Mouse (Mus musculus) forebrain, embryonic 13.5 days (tissue): Measurements from ENCODE around the gene Man2b2. TPM values are rescaled to one million over a fixed set of nuclear protein-coding genes. Genes with fewer than 3 reads are reported as not detected.

Source experiments
- ATAC-seq: fragments of 200-750 bp; cut with Nextera tagmentation; 2 replicates; pipeline ENCODE4 v1.8.0; 2017
- H3K27ac ChIP-seq: fragments of 300-500 bp; sonication (generic); 2 replicates; pipeline ENCODE4 v1.5.1; 2015; ENCODE audit warnings: inconsistent platforms, mild to moderate bottlenecking, moderate library complexity
- H3K27me3 ChIP-seq: fragments of 300-500 bp; sonication (generic); 2 replicates; pipeline ENCODE4 v1.6.1; 2015; ENCODE audit warnings: mild to moderate bottlenecking, inconsistent platforms
- H3K36me3 ChIP-seq: fragments of 300-500 bp; sonication (generic); 2 replicates; pipeline ENCODE4 v1.6.1; 2015; ENCODE audit warnings: mild to moderate bottlenecking, inconsistent platforms; ENCODE audit not compliant: poor library complexity, severe bottlenecking
- H3K4me1 ChIP-seq: fragments of 300-500 bp; sonication (generic); 2 replicates; pipeline ENCODE4 v1.6.1; 2015; ENCODE audit warnings: inconsistent platforms
- H3K4me2 ChIP-seq: fragments of 300-500 bp; sonication (generic); 2 replicates; pipeline ENCODE4 v1.6.1; 2015; ENCODE audit warnings: inconsistent platforms, mild to moderate bottlenecking, moderate library complexity
- H3K4me3 ChIP-seq: fragments of 300-500 bp; sonication (generic); 2 replicates; pipeline ENCODE4 v1.5.1; 2015; ENCODE audit warnings: mild to moderate bottlenecking, inconsistent platforms
- H3K9ac ChIP-seq: fragments of 300-500 bp; sonication (generic); 2 replicates; pipeline ENCODE4 v1.6.1; 2015; ENCODE audit warnings: mild to moderate bottlenecking, inconsistent platforms
- H3K9me3 ChIP-seq: fragments of 300-500 bp; sonication (generic); replicated peaks from 2 replicates; pipeline ENCODE4 v1.6.1; 2016; ENCODE audit warnings: inconsistent platforms
- WGBS: fragments of 180-500 bp; shearing (Covaris S2); methylation state at CpG from one replicate; pipeline ENCODE4 v1.1.7; 2015; 5-methylcytosine and 5-hydroxymethylcytosine counted together
- polyA plus RNA-seq: library from polyadenylated mRNA; unstranded; fragments of >200 nt; fragmentation: Nextera tagmentation; extraction: Ambion mirVana; gene quantifications from 2 replicates; pipeline ENCODE4 v1.2.1, GENCODE M21; 2015

Gene Man2b2
- polyA plus RNA-seq, 1 experiment from 2014 or later, result 5.8 TPM

- H3K9ac ChIP-seq, result no peak overlapping the region
- no peak overlapping the region for H3K4me3 ChIP-seq
- H3K27me3 ChIP-seq, result no peaks in the 10 kb centered on the region
- WGBS, result 90% methylated on average over 9 of the region's 9 CpGs
- H3K27ac ChIP-seq, result no peak overlapping the region
- H3K4me1 ChIP-seq, result peaks cover 10% of the 10 kb centered on the region
- peaks cover 23% of the 10 kb centered on the region for H3K36me3 ChIP-seq
- no peak for ATAC-seq
- no peak overlapping the region for H3K4me2 ChIP-seq
- no peaks in the 10 kb centered on the region for H3K9me3 ChIP-seq
Observed at GRCm38 (mm10) chr5:36791861-36792260, 38.6 kb downstream of the Man2b2 start.

- Histone ChIP-seq H3K9ac (no peak overlapping the region), H3K4me2 (no peak overlapping the region), H3K27me3 (no peaks in the 10 kb centered on the region), H3K4me1 (no peaks in the 10 kb centered on the region), H3K36me3 (no peaks in the 10 kb centered on the region), H3K27ac (no peak overlapping the region), H3K4me3 (no peak overlapping the region), H3K9me3 (peaks cover 5% of the 10 kb centered on the region; the same call in 1 of the 2 replicates)
- WGBS, result 92% methylated on average over 5 of the region's 5 CpGs
- ATAC-seq, result no peak
Observed at GRCm38 (mm10) chr5:36786052-36786451, 44.4 kb downstream of the Man2b2 start.

DNA sequence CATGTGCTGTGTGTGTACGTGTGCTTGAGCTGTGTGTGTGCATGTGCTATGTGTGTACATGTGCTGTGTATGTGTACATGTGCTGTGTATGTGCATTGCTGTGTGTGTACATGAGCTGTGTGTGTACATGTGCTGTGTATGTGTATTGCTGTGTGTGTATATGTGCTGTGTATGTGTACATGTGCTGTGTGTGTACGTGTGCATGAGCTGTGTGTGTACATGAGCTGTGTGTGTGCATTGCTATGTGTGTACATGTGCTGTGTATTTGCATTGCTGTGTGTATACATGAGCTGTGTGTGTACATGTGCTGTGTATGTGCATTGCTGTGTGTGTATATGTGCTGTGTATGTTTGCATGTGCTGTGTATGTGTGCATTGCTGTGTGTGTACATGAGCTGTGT, 50.9 kb downstream of the Man2b2 start:
- no peaks in the 10 kb centered on the region for H3K36me3 ChIP-seq
- H3K9me3 ChIP-seq, result 0 out of 2 replicates have a peak, but pooled peaks cover 2% of the 10 kb centered on the region
- no peak overlapping the region for H3K4me2 ChIP-seq
- no peak overlapping the region for H3K4me3 ChIP-seq
- ATAC-seq, result no peak
- H3K9ac ChIP-seq, result no peak overlapping the region
- 88% methylated on average over 2 of the region's 2 CpGs for WGBS
- H3K4me1 ChIP-seq, result no peaks in the 10 kb centered on the region
- no peaks in the 10 kb centered on the region for H3K27me3 ChIP-seq
- no peak overlapping the region for H3K27ac ChIP-seq

DNA sequence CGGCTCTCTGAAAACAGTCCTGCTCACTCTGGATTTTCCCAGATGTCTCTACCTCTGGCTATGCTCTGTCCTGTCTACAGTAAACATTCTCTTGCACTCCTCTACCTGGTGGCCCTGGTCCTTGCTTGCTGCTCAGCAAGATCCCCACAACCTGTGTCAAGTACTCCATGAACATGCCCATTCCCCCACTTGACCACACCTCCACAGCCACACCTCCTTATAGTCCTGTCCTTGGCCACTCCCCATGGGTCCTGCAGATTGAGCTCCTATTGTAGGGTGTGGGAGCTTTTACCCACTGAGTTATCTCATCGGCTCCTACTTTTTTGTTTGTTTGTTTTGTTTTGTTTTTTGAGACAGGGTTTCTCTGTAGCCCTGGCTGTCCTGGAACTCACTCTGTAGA, 51.6 kb downstream of the Man2b2 start:
- Histone ChIP-seq H3K9ac (no peak overlapping the region), H3K9me3 (0 out of 2 replicates have a peak, but pooled peaks cover 2% of the 10 kb centered on the region), H3K27ac (no peak overlapping the region), H3K4me3 (no peak overlapping the region), H3K36me3 (no peaks in the 10 kb centered on the region), H3K4me1 (no peaks in the 10 kb centered on the region), H3K27me3 (no peaks in the 10 kb centered on the region), H3K4me2 (no peak overlapping the region)
- 88% methylated on average over 1 of the region's 2 CpGs for WGBS
- ATAC-seq, result no peak

DNA sequence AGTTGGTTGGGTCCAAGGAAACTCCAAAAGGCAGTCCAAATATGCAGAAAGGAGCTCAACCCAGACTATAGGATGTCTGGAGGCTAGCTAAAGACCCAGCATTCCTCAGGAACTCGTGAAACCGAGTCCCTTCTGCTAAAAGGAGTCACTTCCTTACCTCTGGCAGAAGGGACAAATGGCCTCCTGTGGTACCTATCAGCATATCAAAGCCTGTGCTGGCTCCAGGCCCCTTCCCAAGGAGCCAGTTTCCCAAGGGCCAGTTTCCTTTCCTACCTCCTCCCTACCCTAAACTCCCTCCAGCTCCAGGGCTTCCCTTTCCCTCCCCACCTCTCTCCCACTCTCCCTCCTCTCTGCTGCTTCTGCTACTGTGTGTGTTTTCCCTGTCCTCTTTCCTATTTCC, 53.3 kb downstream of the Man2b2 start:
- 0% methylated on average over 2 of the region's 2 CpGs for WGBS
- Histone ChIP-seq H3K36me3 (no peaks in the 10 kb centered on the region), H3K4me1 (no peaks in the 10 kb centered on the region), H3K9me3 (0 out of 2 replicates have a peak, but pooled peaks cover 2% of the 10 kb centered on the region), H3K4me2 (no peak overlapping the region), H3K27ac (no peak overlapping the region), H3K27me3 (no peaks in the 10 kb centered on the region), H3K9ac (no peak overlapping the region), H3K4me3 (no peak overlapping the region)
- no peak for ATAC-seq

DNA sequence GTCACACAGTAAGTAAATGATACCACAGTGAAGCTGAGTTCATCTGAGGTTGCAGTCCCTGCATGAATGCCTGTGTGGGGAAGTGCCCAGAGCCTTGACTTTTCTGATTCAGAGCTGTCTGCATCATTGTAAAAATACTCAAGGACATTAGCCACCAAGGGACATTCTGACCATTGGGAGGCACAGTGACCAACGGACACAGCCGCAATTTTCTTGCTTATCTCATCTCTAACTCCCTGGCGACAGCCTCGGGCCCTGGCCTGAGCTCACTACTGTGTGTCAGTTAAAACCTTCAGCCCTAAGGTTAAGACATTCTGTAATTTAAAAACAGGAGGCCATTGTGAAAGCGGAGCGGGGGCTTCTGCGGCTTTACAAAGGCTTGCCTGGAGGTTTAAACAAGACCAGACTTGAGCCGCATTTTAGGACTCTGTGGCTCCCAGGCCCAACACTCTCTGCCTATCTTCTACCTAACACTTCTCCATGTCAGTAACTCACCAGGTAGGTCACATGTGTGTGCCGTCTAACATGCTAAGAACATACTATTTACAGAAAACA, 54.4 kb downstream of the Man2b2 start:
- no peaks in the 10 kb centered on the region for H3K4me1 ChIP-seq
- no peak overlapping the region for H3K4me3 ChIP-seq
- H3K27me3 ChIP-seq, result no peaks in the 10 kb centered on the region
- no peak overlapping the region for H3K27ac ChIP-seq
- ATAC-seq, result no peak
- no peak overlapping the region for H3K4me2 ChIP-seq
- 26% methylated on average over 9 of the region's 9 CpGs for WGBS
- H3K36me3 ChIP-seq, result no peaks in the 10 kb centered on the region
- no peak overlapping the region for H3K9ac ChIP-seq
- H3K9me3 ChIP-seq, result 0 out of 2 replicates have a peak, but pooled peaks cover 2% of the 10 kb centered on the region

DNA sequence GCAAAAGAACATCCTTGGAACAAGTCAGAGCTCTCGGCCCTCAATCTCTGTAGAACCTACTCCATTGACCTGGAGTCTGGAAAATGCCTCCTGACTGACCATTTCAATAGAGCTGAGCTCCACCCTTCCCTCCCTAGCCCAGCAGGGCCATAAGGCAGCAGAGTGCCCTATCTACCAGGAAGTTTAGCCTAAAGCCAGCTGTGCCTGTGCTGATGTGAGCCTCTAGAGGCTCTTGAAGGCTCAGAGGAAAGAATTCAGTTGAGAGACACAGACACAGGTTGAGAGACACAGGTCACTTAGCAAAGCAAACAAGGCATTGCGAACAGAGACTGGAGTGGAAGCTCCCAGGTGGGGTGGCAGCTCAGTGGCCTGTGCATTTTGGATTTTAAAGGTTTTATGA, 55.1 kb downstream of the Man2b2 start:
- no peak overlapping the region for H3K9ac ChIP-seq
- no peak for ATAC-seq
- H3K27me3 ChIP-seq, result no peaks in the 10 kb centered on the region
- H3K4me1 ChIP-seq, result no peaks in the 10 kb centered on the region
- WGBS, result 85% methylated on average over 2 of the region's 2 CpGs
- H3K4me2 ChIP-seq, result no peak overlapping the region
- H3K36me3 ChIP-seq, result no peaks in the 10 kb centered on the region
- 0 out of 2 replicates have a peak, but pooled peaks cover 2% of the 10 kb centered on the region for H3K9me3 ChIP-seq
- no peak overlapping the region for H3K27ac ChIP-seq
- no peak overlapping the region for H3K4me3 ChIP-seq

DNA sequence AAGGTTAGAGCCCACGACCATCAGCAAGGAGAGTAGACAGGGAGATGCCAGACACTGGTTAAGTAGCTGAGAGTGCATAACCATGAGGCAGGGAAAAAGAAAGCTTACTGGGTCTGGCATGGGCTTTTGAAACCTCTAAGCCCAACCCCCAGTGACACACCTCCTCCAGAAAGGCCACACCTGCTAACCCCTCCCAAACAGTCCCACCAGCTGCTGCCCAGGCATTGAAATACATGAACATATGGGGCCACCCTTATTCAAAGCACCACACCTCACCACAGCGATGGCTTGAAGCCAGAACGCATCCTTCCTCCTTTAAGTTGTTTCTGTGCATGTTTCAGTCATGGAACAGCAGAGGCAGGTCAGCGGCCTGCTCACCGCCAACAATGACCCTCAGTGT, 57.9 kb downstream of the Man2b2 start:
- peaks cover 2% of the 10 kb centered on the region for H3K4me1 ChIP-seq
- no peak overlapping the region for H3K4me2 ChIP-seq
- H3K27me3 ChIP-seq, result no peaks in the 10 kb centered on the region
- no peak overlapping the region for H3K27ac ChIP-seq
- H3K9me3 ChIP-seq, result no peaks in the 10 kb centered on the region
- WGBS, result 79% methylated on average over 5 of the region's 5 CpGs
- H3K9ac ChIP-seq, result no peak overlapping the region
- no peaks in the 10 kb centered on the region for H3K36me3 ChIP-seq
- no peak; the same call in 1 of the 2 replicates for ATAC-seq
- H3K4me3 ChIP-seq, result no peak overlapping the region

- no peak overlapping the region for H3K4me3 ChIP-seq
- H3K4me2 ChIP-seq, result no peak overlapping the region
- no peak for ATAC-seq
- no peaks in the 10 kb centered on the region for H3K9me3 ChIP-seq
- H3K4me1 ChIP-seq, result peaks cover 12% of the 10 kb centered on the region
- 71% methylated on average over 3 of the region's 3 CpGs for WGBS
- no peak overlapping the region for H3K27ac ChIP-seq
- no peaks in the 10 kb centered on the region for H3K36me3 ChIP-seq
- H3K9ac ChIP-seq, result no peak overlapping the region
- H3K27me3 ChIP-seq, result no peaks in the 10 kb centered on the region
Observed at GRCm38 (mm10) chr5:36769603-36770002, 60.9 kb downstream of the Man2b2 start.

DNA sequence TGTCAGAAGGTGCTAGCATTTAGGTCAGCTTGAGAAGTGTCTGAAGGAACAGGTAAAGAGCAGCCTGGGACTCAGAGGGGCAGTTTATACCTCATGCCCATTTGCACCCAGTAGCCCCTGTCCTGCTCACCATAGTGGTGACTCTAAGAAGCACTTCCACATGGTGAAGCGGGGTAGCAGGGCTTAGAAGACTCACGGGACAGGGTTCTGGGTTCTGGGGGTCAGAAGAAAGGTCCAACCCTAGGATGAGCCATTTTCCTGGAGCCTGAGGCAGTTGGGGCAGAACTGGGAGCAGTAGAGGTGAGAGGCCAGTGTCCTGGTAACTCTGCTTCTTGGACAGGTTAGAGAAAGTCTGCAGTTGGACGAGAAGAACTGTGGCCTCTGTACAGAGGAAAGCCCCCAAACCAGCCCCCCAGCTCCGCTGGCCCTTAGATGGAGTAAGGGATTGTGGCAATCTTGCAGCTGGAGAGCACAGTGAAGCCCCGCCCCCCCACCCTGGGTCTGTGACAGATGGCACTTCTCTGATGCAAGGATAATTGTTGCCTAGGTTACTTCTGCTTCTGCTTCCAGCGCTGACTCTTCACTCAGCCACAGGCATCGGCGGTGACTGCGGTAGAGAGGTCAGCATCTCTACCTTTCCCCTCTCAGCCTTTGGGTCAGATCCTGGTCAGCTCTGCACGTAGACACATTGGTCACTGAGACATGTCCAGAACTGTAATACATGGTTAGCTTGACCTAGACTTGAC, 63.3 kb downstream of the Man2b2 start:
- no peaks in the 10 kb centered on the region for H3K27me3 ChIP-seq
- peak overlapping the region; percentile 31 for H3K4me2 ChIP-seq
- 35% methylated on average over 10 of the region's 10 CpGs for WGBS

DNA sequence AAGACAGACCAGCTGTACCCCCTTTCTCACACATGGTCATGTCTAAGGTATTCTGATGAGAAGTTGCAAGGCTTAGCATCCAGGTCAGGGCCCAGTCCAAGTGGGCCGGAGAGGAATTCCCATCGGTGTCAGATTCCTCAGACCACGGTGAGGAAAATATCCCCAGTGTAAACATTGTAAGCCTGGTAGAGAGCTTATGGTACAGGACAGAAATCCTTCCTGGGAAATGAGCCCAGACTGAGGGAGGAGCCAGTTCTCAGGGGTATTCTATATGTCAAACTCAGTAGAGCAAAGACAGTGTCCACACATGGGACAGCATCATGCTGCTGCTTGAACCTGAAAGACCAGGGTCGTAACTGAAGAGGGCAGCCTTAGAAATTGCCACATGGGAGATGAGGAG, 70.6 kb downstream of the Man2b2 start:
- 86% methylated on average over 4 of the region's 4 CpGs for WGBS
- ATAC-seq, result no peak

More for the DNA sequence above, 63.3 kb downstream of the Man2b2 start:
- Histone ChIP-seq H3K4me1 (peaks cover 18% of the 10 kb centered on the region), H3K4me3 (no peak overlapping the region), H3K36me3 (no peaks in the 10 kb centered on the region), H3K9ac (no peak overlapping the region), H3K9me3 (no peaks in the 10 kb centered on the region), H3K27ac (0 out of 2 replicates have a peak overlapping the region, but pooled peaks have one; percentile 40)
- peak; percentile 80 for ATAC-seq

GRCm38 (mm10) chr5:36757033-36757432, 73.4 kb downstream of the Man2b2 start:
- Histone ChIP-seq H3K4me3 (no peak overlapping the region), H3K36me3 (no peaks in the 10 kb centered on the region), H3K9ac (no peak overlapping the region), H3K9me3 (no peaks in the 10 kb centered on the region), H3K27ac (no peak overlapping the region), H3K4me2 (no peak overlapping the region), H3K27me3 (peaks cover 10% of the 10 kb centered on the region; the same call in 1 of the 2 replicates), H3K4me1 (no peaks in the 10 kb centered on the region)
- ATAC-seq, result no peak
- WGBS, result 64% methylated on average over 5 of the region's 5 CpGs

More for the DNA sequence above, 70.6 kb downstream of the Man2b2 start:
- H3K4me1 ChIP-seq, result 0 out of 2 replicates have a peak, but pooled peaks cover 5% of the 10 kb centered on the region
- H3K4me3 ChIP-seq, result no peak overlapping the region
- no peaks in the 10 kb centered on the region for H3K36me3 ChIP-seq
- H3K4me2 ChIP-seq, result no peak overlapping the region
- no peaks in the 10 kb centered on the region for H3K9me3 ChIP-seq
- peaks cover 5% of the 10 kb centered on the region; the same call in 1 of the 2 replicates for H3K27me3 ChIP-seq
- H3K27ac ChIP-seq, result no peak overlapping the region
- no peak overlapping the region for H3K9ac ChIP-seq
